Mouse (Mus musculus) left cerebral cortex, adult 9 months (tissue): ENCODE data around the gene Htt.
A peak's percentile ranks its signal among the peaks of the same experiment; 100 is the strongest.

Experiments used
- DNase-seq, 2 experiments: peaks; one replicate each; pipeline ENCODE4 v3.0.0; 2022; ENCODE audit warnings: low spot score in 2 of 2

Htt gene

DNA sequence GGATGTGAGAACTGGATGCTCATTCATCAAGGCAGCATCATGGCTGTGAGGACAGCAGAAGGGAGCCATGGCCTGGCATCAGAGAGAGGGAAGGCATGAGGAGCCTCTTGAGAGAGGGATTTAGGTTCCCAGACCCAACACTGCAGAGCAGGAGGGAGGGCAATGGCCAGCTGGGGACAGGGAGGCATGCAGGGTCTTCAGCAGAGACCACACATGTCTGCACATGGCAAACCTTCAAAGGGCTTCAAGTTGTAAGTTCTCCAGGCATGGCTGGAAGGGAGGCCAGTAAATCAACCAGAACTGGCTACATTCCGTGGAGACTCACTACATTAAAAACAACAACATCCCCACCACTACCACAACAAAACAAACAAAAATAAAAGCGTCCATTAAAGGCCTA lies 169.6 kb downstream of the Htt start:
- no peak for DNase-seq

DNA sequence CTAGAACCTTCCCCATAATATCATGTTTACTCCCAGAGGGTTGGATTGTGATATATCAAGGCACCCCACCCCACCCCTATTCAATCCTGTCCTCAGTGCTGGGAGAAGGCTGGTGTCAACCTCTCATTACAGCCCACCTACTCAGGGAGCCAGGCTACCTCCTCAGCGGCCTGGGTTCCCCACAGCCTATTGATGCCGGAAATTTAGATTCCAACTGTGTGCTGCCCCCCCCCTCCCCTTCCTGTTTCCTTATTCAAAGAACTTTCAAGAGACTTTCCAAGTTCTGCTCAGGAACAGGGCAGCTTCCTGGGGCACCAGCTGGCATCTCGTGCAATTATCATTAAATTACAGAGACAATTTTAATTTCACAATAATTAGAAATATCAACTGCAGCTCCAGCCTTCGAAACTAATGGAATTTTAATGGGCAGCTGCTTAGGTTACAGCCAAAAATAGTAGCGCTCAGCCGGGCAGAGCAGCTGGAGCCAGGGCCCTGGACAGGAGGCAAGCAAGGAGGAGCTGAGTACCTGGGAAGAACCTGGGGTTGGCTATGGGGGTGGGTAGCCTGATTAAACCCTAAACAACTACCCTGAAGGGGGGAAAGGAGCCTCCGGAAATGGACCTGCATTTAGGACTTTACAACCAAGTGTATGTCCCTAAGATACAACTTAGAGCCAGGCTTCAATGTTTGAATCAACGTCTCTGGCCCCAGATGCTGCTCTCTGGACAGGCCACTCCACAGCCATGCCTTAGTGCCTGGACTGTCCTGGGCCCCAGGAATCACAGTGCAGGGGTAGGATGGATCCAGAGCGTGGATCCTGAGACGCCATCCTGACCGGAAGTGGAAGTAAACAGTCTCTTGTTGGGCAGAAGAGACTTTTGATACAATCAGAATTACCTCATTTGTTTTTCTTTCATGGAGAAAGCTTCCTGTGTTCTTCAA lies 170.2 kb downstream of the Htt start:
- no peak for DNase-seq

DNA sequence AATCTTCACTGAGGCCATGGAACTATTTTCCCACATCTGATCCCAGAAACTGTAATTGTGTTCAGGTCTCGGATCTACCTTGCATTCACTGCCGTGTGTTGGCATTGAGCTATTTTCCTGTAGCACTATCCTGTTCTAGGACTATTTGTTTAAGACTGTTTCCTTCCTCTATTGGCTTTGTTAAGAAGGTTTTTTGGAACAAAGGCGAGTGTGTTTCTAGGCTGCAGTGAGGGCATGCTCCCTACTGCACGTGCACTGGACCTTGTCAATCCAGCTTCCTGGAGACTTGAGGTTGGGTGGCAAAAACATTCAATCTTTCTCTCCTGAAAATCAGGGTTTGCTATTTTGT lies 170.9 kb downstream of the Htt start:
- DNase-seq = no peak

DNA sequence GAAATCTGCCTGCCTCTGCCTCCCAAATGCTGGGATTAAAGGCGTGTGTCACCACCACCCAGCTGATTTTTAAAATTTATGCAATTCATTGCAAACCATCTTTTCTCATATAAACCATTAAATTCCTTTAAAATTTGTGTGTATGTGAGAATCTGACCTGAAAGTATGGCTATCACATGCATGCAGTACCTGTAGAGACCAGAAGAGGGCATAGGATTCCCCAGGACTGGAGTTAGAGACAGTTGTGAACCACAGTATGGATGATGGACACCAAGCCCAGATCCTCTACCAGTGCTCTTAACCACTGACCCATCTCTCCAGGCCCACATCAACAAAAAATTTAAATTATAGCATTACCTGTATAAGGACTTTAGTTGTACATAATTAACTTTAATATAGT lies 171.9 kb downstream of the Htt start:
- DNase-seq = no peak

DNA sequence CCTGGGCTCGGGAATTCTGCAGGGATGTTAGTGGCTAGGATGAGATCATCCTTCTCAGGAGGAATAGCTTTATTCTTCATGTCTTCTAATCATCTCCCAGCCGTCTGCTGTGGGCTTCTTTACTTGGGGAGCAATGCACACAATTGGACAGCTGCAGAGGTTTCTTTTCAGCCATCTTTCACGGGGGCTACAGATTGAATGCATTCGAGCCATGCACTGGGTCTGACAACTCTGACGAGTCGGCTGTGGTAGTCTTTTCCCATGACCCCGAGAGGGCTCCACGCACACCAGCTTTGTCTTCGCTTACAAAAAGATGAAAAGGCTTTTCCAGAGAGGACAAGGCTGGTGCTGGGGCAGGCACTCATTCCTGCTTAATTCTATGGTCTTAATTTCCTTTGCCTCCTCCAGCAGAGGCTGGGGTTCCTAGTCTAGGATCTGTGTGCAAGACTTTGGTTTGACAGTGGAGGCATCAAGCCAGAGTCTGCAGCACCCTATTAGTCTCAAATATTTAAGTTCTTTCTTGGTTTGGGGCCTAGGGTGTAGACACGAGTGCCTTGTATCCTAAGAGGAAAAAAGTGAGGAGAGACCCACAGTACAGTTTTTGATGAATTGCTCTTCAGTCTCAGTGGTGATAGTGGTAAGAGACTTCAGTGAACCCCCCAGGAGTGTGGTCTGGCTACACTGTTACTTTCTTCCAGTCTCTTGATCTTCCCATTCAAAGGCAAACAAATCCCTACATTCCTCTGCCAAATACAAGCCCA lies 180.3 kb downstream of the Htt start:
- DNase-seq = no peak

DNA sequence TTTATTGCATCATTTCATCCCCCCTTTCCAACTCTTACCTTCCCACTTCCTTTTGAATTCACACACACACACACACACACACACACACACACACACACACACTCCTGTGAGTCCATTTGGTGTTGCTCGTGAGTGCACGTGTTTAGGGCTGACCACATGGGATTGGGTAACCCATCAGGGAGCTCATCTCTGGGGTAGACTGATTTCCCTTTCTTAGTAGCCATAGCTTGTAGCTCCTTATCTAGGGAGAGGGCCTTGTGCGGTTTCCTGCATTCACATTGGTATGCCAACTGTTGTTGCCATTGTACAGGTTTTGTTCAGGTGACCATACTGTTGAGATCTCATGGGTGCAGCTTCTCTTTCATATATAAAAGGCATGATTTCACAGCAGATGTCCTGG lies 181.9 kb downstream of the Htt start:
- no peak for DNase-seq

DNA sequence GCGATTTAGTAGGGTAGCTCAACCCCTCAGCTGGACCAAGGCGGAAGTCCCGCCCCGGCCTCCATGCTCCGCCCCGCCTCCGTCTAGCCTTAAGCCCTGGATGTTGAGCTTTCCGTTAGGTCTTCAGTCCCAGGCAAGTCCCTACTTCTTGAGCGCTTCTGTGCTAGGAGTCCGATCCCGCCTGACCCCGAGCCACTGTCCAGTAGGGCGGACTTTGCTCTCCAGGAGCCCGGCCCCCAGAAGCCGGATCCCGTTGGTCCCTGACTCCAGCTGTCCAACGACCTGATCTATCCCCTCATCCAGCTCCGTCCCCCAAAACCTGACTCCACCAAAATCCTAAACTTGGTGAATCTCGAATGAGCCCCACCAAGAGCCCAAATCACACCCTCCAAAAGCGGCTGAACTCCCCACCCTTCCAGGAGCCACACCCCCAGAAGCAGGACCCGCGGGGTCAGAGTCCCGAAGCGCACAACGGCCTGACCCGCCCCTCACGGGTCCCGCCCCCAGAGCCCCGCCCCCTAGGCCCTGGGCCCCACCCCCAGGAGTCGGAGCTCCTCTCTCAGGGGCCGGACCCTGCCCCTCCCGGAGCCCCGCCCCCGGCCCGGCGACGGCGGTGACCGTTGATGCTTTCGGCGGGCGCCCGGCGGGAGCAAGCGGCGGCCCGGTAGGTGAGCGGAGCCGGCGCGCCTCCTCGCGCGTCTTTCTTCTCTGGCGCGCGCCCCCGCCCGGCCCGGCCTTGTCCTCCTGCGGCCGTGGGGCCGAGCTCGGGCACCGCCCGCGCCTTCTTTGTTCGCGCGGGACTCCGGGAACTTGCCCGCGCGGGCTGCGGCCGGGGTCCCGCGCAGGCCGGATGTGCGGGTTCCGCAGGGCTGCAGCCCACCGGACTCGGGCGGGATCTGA lies 187.6 kb downstream of the Htt start, which contains the start of gene Rgs12:
Gene Rgs12 (plus strand): TSS at position 585 of the 900 bp plus-strand sequence.
- DNase-seq = peak in 1 of 2 experiments; percentile 31

DNA sequence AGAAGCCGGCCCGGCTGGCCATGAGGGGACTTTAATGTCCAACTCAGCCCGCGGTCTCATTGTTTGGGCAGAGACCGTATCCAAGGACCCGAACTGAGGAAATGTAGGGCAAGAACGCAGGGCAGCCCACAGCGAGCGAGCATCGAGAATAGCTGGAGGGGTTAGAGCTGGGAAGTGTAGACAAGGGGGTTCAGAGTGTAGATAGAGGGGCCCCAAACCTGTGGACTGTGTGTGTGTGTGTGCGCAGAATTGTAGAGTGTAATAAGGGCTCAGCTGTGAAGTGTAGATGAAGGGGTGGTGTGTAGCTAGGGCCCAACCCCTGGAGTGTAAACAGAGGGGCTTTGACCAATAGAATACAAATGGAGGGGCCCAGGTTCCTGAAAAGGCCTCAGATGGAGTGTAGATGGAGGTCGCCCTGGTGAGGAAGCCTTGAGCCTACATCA lies 188.2 kb downstream of the Htt start:
- no peak for DNase-seq

DNA sequence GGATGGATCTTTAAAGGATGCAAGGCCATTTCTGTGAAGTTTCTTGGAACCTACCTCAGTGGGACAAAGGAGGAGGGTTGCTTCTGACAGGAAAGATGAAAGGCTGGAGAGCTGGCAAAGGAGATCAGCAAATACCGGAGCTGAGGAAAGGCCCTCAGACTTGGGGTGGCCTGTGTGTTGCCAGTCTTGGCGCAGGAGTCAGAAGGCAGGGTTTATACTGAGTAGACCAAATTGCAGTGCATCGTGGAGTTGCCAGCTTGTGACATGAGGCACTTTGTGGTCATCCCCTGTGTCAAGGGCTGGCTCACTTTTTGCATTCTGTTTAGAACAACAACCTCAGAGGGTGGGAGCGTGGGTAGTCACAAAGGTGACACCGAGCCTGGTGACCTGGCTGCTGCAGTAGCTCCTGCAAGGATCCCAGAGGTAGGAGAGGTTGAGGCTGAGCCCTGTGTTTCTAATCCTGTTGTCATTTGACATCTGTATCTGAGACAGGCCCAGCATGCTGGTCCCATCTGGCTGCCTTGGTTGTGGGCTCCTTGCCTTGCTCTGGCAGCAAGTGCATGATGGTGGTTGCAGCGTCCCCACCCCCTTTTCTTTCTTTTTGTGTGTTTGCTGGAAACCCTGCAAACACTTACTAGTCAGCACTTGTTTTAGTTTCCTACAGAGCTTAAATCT lies 189.1 kb downstream of the Htt start:
- no peak for DNase-seq

DNA sequence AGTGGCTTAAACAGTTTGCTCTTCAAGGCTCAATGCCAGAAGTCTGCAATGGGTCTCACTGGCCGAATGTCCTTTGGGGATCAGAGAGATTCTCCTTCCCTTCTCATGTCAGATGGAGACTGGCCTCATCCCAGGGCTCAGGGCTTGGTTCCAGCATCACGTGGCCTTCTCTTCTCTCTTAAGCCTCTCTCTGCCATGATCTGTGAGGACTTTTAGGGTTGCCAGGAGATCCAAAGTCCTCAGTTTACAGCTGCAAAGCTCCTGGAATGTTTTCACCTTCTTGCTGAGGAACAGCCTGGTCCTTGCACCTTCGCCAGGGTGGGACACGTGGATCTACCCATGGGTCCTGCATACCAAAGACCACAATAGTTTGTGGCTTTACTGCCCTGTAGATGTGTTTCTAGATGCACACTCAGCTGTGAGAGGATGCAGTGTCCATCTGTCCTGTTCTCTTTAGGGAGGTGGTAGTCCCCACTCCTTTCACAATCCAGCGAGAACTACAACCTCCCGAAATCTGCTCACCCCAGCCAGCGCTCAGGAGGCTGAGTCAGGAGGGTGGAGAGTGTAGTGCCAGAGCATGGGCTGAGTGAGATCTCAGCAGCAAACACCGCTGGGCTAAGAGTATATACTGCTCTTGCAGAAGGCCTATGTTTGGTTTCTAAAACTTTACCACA lies 189.8 kb downstream of the Htt start:
- DNase-seq = no peak

DNA sequence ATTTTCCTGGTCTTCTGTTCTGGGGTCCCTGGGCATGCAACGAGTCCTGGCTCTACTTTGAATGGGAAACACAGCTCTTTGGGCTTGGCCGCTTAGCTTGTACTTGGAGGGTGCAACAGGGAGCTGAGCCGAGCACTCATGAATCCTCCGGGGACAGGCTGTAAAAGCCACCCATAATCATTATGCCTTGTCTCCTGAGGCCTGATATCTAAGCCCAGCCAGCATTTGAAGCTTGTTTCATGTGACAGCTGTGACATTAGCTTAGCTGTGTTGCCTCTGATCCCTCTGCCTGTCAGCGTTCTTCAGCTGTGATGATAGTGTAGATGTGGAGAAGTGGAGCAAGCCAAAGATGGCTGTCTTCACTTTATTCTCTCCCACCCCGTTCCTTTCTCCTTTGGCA lies 193.0 kb downstream of the Htt start:
- DNase-seq = no peak

DNA sequence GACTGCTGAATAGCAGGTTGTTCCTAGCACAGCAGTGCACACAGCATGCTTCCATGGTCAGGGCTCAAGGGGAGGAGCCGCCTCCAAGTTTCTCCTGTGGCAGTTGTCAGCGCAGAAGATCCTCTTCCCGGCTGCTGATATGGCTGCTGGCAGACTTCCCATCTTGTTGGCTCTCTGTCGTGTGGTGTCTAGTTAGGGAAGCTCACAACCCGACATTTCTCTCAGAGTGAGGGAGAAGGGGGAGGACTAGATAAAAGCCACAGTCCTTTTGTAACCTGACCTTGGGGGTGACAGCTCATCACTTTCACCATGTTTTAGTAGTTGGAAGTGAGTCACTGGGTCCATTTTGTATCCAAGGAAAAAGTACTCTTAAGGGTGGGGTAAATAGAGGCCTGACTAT lies 194.1 kb downstream of the Htt start:
- no peak for DNase-seq

DNA sequence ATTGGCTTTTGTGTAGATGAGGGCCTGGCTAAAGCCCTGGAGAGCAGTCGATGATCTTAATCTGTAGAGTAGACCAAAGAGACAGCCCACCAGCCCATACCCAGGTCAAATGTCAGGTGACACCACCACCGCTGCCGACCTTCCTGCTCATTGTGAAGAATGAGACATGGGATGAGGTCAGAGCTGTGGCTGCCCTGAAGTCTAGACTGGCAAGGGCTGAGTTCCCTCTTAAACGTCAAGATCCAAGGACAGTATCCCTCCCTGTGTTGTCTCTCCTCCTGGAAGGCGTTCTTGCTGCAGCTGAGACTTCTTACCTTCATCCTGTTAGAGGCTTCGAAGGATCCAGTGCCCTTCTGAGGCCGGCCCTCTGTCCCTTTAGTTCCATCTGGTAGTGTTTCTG lies 194.6 kb downstream of the Htt start:
- DNase-seq = no peak

DNA sequence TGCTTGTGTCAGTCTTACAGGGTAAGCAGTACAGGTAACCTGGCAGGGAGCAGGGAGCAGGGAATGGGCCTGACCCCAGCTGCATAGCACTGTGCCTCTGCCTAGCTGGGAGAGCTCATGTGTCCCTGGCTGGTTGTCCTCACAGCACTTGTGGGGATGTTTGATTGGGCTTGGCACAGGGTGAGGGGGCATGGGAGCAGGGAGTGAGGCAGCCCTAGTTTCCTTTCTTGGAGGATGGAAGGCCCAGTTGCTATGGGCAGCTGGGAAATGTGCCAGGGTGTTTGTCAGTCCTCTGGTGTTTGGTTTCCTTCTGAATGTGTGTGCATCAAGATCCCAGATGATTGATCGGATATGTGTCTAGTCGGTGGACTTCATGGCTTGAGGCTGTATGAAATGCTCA lies 195.5 kb downstream of the Htt start:
- DNase-seq = peak in 1 of 2 experiments; percentile 20

DNA sequence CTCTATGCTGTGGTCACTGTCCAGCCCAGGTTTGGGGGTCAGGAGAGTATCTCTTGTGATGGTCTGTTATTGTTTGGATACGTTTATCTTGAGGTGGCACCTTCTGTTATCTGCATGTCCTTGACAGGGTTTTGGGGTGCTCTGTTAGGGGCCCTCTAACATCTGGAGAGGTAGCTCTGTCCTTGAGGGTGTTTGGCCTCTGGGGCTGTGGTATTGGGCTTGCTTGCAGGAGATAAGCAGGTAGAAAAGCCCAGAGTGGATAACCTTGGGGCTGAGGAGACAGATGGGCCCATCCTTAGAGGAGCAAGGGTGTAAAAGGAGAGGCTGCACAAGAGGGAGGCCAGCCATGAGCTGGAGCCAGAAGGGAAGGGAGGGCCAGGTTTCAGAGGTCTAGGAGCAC lies 198.5 kb downstream of the Htt start:
- no peak for DNase-seq
